Mouse (Mus musculus) kidney, adult 9 months (tissue): ENCODE measurements at regions not wholly inside any gene's neighbourhood (a gene's known extent, or its start where the extent isn't known, plus 50 kb on each side); places are given as distances from the start of the nearest gene placed in this dataset.
"Not testable (repeated sequence)": the region's sequence is repeated elsewhere in the genome, so short reads cannot be mapped to it uniquely, and the experiment has no call there.

ENCODE experiments used
- DNase-seq: peaks from one replicate; pipeline ENCODE4 v3.0.0; 2022

- no peak for DNase-seq
These were observed 54.9 kb upstream of the Cdyl start for GRCm38 (mm10) chr13:35604765-35605164.

GRCm38 (mm10) chr13:35606857-35607561 is 52.6 kb upstream of the Cdyl start:
- not testable (repeated sequence) for DNase-seq

GRCm38 (mm10) chr13:35607710-35608109 is 51.9 kb upstream of the Cdyl start:
- DNase-seq: no peak
